Mouse (Mus musculus) kidney, embryonic 14.5 days (tissue): Measurements from ENCODE around the gene Ipo13. TPM values are rescaled to one million over a fixed set of nuclear protein-coding genes. Genes with fewer than 3 reads are reported as not detected.

Experiments used
- ATAC-seq: fragments of 200-750 bp; cut with Nextera tagmentation; 2 replicates; pipeline ENCODE4 v1.8.0; 2017; ENCODE audit warnings: moderate number of reproducible peaks, mild to moderate bottlenecking, moderate TSS enrichment, moderate library complexity; ENCODE audit not compliant: low FRiP score, low TSS enrichment
- H3K27ac ChIP-seq: fragments of 300-500 bp; sonication (generic); 2 replicates; pipeline ENCODE4 v1.5.1; 2014; ENCODE audit warnings: low read depth, mild to moderate bottlenecking, low read length, moderate library complexity, mixed read lengths
- H3K27me3 ChIP-seq: fragments of 300-500 bp; sonication (generic); 2 replicates; pipeline ENCODE4 v1.6.1; 2014; ENCODE audit warnings: mild to moderate bottlenecking, low read length; ENCODE audit not compliant: control insufficient read depth, insufficient read depth
- H3K36me3 ChIP-seq: fragments of 300-500 bp; sonication (generic); 2 replicates; pipeline ENCODE4 v1.6.1; 2014; ENCODE audit warnings: low read length, mixed read lengths; ENCODE audit not compliant: control insufficient read depth, insufficient read depth
- H3K4me1 ChIP-seq: fragments of 300-500 bp; sonication (generic); 2 replicates; pipeline ENCODE4 v1.6.1; 2014; ENCODE audit warnings: low read length, mixed read lengths; ENCODE audit not compliant: control insufficient read depth, insufficient read depth
- H3K4me2 ChIP-seq: fragments of 300-500 bp; sonication (generic); replicated peaks from 2 replicates; pipeline ENCODE4 v1.6.1; 2014; ENCODE audit warnings: low read depth, mild to moderate bottlenecking, low read length
- H3K4me3 ChIP-seq: fragments of 300-500 bp; sonication (generic); 2 replicates; pipeline ENCODE4 v1.5.1; 2014; ENCODE audit warnings: mild to moderate bottlenecking, low read length
- H3K9ac ChIP-seq: fragments of 300-500 bp; sonication (generic); 2 replicates; pipeline ENCODE4 v1.6.1; 2014; ENCODE audit warnings: low read depth, mild to moderate bottlenecking, low read length, moderate library complexity
- H3K9me3 ChIP-seq: fragments of 300-500 bp; sonication (generic); 2 replicates; pipeline ENCODE4 v1.6.1; 2016; ENCODE audit warnings: low read length; ENCODE audit not compliant: control insufficient read depth
- WGBS: fragments of 180-500 bp; shearing (Covaris S2); extraction: QIAGEN DNeasy Blood & Tissue Kit; methylation state at CpG from one replicate; pipeline ENCODE4 v1.1.7; 2014; 5-methylcytosine and 5-hydroxymethylcytosine counted together
- polyA plus RNA-seq: library from polyadenylated mRNA; unstranded; fragments of >200 nt; fragmentation: Nextera tagmentation; extraction: Ambion mirVana; gene quantifications from 2 replicates; pipeline ENCODE4 v1.2.1, GENCODE M21; 2014

Gene Ipo13
- polyA plus RNA-seq, 1 experiment from 2014 or later: 40.1 TPM

DNA sequence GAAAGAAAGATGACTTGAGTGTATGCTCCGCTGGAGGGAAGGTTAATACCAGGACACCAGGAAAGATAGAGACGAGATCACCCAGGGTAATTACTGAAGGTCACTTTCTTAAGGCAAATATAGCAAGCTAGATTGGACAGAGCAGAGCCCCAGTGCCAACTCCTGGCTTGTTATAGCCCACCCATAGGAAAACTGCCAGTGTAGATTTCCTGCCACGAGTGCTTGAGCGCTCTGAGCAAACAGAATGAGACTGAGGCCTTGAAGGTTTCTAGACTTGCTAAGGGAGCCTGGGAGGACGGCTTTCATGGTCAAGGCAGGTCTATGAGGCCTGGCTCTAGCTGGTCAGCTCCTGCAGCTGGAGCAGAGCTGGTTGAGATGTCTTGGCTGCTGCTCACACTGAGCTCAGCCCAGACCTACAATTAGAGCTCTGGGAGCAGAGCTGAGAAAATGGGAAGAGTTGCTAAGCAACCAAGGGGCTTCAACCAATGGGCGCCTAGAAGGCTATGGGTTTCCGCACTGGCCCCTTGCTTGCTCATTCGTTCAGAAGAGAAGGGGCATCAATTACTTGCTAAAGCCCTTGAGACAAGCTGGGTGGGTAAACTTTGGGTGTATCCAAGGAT is 5.9 kb downstream of the Ipo13 start:
- H3K36me3 ChIP-seq: peaks cover 51% of the 10 kb centered on the region
- no peaks in the 10 kb centered on the region for H3K27me3 ChIP-seq
- no peak overlapping the region for H3K4me3 ChIP-seq
- H3K4me1 ChIP-seq: peaks cover 22% of the 10 kb centered on the region
- 68% methylated on average over 8 of the region's 8 CpGs for WGBS
- no peak for ATAC-seq
- H3K9me3 ChIP-seq: no peaks in the 10 kb centered on the region
- no peak overlapping the region for H3K4me2 ChIP-seq
- H3K9ac ChIP-seq: no peak overlapping the region
- H3K27ac ChIP-seq: no peak overlapping the region

DNA sequence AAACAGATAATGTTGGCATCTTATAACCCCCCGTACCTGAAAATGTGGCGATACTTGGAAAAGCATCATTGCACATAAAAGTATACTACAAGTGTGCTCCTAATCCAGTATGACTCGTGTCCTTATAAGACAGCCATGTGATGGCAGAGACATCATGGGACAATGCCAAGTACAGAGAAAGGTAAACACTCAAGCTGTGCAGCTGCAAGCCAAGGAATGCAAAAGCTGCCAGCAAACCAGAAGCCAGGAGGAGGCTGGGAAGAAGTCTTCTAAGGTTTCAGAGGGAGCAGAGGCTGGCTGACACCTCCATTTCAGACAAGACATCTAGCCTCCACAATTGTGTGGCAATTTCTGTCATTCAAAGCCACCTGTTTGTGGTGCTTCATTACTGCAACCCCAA is 8.6 kb downstream of the Ipo13 start:
- H3K9ac ChIP-seq: no peak overlapping the region
- H3K4me2 ChIP-seq: no peak overlapping the region
- H3K4me1 ChIP-seq: 0 out of 2 replicates have a peak, but pooled peaks cover 6% of the 10 kb centered on the region
- no peak overlapping the region for H3K27ac ChIP-seq
- peaks cover 70% of the 10 kb centered on the region for H3K36me3 ChIP-seq
- H3K4me3 ChIP-seq: no peak overlapping the region
- H3K9me3 ChIP-seq: no peaks in the 10 kb centered on the region
- no peaks in the 10 kb centered on the region for H3K27me3 ChIP-seq
- WGBS: 87% methylated on average over 3 of the region's 3 CpGs
- no peak for ATAC-seq

DNA sequence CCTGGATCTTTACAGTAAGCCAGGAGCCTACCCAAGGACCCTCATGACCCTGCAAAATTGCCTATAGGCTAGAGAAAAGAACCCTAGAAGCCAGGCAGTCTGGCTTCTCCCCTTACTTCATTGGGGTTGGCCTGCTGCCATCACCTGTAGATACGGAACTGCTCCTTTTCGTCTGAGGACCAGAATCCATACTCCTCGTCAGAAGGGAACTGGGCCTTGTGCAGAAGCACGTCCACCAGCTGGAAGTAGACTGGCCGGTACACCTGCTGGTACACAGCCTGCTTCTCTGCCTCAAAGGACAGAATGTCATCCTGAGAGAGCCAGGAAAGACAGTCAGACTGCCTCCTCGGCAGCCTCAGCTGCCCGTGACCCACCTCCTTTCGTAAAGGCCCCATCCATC is 10.0 kb downstream of the Ipo13 start:
- H3K9ac ChIP-seq: no peak overlapping the region
- no peak overlapping the region for H3K4me2 ChIP-seq
- no peaks in the 10 kb centered on the region for H3K27me3 ChIP-seq
- H3K4me3 ChIP-seq: no peak overlapping the region
- 0 out of 2 replicates have a peak, but pooled peaks cover 6% of the 10 kb centered on the region for H3K4me1 ChIP-seq
- H3K36me3 ChIP-seq: peaks cover 75% of the 10 kb centered on the region
- no peaks in the 10 kb centered on the region for H3K9me3 ChIP-seq
- WGBS: 91% methylated on average over 8 of the region's 8 CpGs
- no peak overlapping the region for H3K27ac ChIP-seq
- no peak for ATAC-seq

DNA sequence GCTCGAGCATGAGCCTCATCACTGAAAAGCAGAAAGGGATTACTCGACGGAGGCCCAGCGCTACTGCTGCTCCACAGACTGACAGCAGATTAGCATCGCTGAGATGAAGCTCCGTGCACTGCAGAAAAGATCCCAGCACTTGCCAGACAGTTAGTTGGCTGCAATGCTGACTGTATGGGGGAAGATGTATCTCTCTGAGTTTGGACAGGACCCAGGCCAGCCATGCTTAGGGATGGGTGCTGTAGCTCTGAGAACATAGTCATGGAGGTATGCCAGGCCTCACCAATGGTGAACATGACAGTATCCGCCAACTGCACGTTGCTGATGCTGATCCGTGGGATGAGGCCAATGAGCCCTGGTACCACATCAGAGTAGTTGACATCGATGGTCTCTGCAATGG is 10.7 kb downstream of the Ipo13 start:
- no peak for ATAC-seq
- Histone ChIP-seq H3K4me3 (no peak overlapping the region), H3K27ac (no peak overlapping the region), H3K27me3 (no peaks in the 10 kb centered on the region), H3K9ac (no peak overlapping the region), H3K9me3 (no peaks in the 10 kb centered on the region), H3K36me3 (peaks cover 75% of the 10 kb centered on the region), H3K4me1 (0 out of 2 replicates have a peak, but pooled peaks cover 5% of the 10 kb centered on the region), H3K4me2 (no peak overlapping the region)
- WGBS: 95% methylated on average over 10 of the region's 10 CpGs

DNA sequence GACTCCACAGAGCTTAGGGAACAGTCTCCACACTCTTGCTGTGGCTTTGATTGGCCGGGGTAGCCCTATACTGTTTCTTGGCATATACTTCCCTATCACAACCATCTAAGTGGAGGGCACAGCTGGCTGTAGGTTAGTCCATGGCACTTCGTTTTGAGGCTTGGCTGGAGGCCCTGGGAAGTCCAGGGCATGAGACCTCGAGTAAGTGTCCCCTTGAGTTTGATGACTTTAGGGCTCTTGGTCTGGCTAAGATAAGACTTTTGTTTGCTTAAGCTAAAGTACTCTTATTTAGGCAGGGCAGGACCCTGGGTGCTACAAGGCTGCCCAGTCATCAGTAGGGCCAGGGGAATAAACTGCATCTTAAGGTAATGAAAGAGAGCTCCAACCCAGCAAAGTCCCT is 16.7 kb downstream of the Ipo13 start:
- 90% methylated on average over 3 of the region's 3 CpGs for WGBS
- Histone ChIP-seq H3K27ac (no peak overlapping the region), H3K9me3 (no peaks in the 10 kb centered on the region), H3K36me3 (peaks cover 77% of the 10 kb centered on the region), H3K4me1 (no peaks in the 10 kb centered on the region), H3K27me3 (no peaks in the 10 kb centered on the region), H3K4me2 (no peak overlapping the region), H3K9ac (no peak overlapping the region), H3K4me3 (no peak overlapping the region)
- no peak for ATAC-seq

DNA sequence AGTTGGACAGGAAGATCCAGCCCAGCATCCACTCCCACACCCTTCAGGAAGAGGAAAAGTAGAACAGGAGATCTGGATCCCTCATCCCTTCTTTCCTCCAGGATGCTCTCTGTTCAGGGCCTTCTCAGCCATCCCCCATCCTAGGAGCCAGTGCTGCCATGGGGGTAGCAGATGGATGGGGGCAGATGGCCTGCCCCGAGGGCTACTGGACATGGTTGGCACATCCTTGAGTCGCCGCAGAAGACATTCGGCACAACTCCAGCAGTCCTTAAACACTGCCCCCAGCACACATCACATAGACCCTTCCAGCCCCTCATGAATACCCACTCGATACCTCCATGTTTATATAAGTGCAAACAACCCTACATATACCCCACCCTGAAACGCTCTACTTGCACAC is 18.8 kb downstream of the Ipo13 start:
- Histone ChIP-seq H3K4me2 (no peak overlapping the region), H3K4me1 (peaks cover 3% of the 10 kb centered on the region; the same call in 1 of the 2 replicates), H3K27ac (no peak overlapping the region), H3K9me3 (no peaks in the 10 kb centered on the region), H3K4me3 (no peak overlapping the region), H3K9ac (no peak overlapping the region), H3K36me3 (peaks cover 56% of the 10 kb centered on the region), H3K27me3 (no peaks in the 10 kb centered on the region)
- ATAC-seq: no peak
- 96% methylated on average over 6 of the region's 6 CpGs for WGBS

DNA sequence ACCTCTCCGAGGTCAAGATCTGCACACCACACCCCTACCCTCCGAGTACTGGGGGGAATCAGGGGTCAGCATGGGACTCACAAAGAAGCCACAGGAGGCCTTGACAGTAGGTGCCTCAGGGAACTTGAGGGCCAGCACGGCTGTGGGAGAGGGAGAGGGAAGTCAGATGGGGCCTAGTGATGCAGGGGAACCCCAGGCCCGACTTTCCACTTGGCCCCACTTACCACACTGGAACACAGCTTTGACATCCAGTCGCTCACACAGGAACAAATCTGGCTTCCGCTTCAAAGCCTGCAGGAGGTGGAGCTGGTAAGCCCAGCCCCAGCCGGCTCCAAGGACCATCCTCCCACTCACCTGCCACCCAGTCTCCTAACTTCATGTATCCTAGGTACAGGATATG is 19.5 kb downstream of the Ipo13 start:
- Histone ChIP-seq H3K27me3 (no peaks in the 10 kb centered on the region), H3K9ac (no peak overlapping the region), H3K27ac (no peak overlapping the region), H3K36me3 (peaks cover 49% of the 10 kb centered on the region), H3K4me3 (no peak overlapping the region), H3K9me3 (no peaks in the 10 kb centered on the region), H3K4me1 (peaks cover 6% of the 10 kb centered on the region; the same call in 1 of the 2 replicates), H3K4me2 (no peak overlapping the region)
- 85% methylated on average over 7 of the region's 7 CpGs for WGBS
- ATAC-seq: no peak

DNA sequence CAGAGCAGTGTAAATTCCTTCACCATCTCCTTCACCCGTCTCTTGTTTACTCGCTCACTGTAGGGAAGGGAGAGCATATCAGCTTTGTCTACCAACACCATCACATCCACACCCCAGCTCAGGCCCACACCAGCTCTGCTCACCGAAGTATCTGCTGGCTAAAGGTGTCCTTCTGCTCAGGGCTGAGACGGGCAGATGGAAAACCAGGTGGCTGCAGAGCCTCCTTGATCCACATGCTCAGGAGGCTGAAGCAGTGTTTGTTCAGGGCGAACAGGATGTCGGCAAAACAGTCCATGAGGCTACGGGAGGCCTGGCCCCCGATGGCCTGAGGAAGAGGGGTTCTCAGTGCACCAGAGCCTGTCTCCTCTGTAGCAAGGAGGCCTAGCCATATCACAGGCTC is 20.2 kb downstream of the Ipo13 start:
- WGBS: 84% methylated on average over 8 of the region's 8 CpGs
- peaks cover 46% of the 10 kb centered on the region for H3K36me3 ChIP-seq
- H3K9ac ChIP-seq: no peak overlapping the region
- no peaks in the 10 kb centered on the region for H3K9me3 ChIP-seq
- no peak overlapping the region for H3K4me2 ChIP-seq
- ATAC-seq: no peak
- no peak overlapping the region for H3K27ac ChIP-seq
- H3K4me3 ChIP-seq: no peak overlapping the region
- H3K4me1 ChIP-seq: peaks cover 6% of the 10 kb centered on the region; the same call in 1 of the 2 replicates
- H3K27me3 ChIP-seq: no peaks in the 10 kb centered on the region

DNA sequence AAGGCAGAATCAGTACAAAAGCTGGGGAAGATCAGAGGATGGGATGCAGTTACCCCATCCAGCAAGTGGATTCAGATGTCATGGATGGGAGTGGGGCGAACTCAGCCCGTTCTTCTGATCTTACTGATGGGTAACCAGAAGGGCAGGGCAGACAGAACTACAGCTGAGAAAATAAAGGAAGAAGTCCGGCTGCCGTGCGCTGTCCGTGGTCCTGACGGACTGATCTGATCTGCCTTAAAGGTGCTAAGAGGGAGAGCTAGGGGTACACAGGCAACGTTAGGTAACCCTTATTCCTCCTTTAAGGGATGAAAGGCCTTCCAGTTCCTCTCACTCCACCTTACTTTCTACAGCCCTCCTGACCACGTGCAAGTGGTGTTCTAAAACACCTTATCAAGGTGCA is 21.4 kb downstream of the Ipo13 start:
- H3K4me3 ChIP-seq: no peak overlapping the region
- no peaks in the 10 kb centered on the region for H3K27me3 ChIP-seq
- WGBS: 13% methylated on average over 9 of the region's 9 CpGs
- H3K27ac ChIP-seq: no peak overlapping the region
- peaks cover 6% of the 10 kb centered on the region; the same call in 1 of the 2 replicates for H3K4me1 ChIP-seq
- no peak overlapping the region for H3K9ac ChIP-seq
- ATAC-seq: no peak
- H3K36me3 ChIP-seq: peaks cover 37% of the 10 kb centered on the region
- H3K9me3 ChIP-seq: no peaks in the 10 kb centered on the region
- H3K4me2 ChIP-seq: no peak overlapping the region
